Comparison of ENCODE assay signal across 13 mouse cellular contexts in genomic region chr7:5019576-5019975, GRCm38 (mm10). TPM values are rescaled to one million over a fixed set of nuclear protein-coding genes. Genes with fewer than 3 reads are reported as not detected.
DNase-seq lines count a peak whose midpoint lies in the region; ATAC-seq and TF ChIP-seq lines count a peak whose summit lies in the region.
"Not testable (repeated sequence)": the region's sequence is repeated elsewhere in the genome, so short reads cannot be mapped to it uniquely, and the experiment has no call there.
"Had no signal": no experiment of that assay in that cellular context is flagged by ENCODE, and none has a peak within 500 bp of the region (broad histone marks: within the 10 kb centered on the region; RNA-seq: fewer than 3 reads in every experiment).

No protein-coding gene starts in this region.

- H3K9ac ChIP-seq in embryonic facial prominence, embryonic 15.5 days = peak overlapping the region; percentile 89; the same call in 1 of the 2 replicates
- not testable (repeated sequence) for H3K9ac ChIP-seq in hindbrain, embryonic 16.5 days (ENCODE audit: low read depth, low read length); midbrain, postnatal 0 days (replicated peaks; ENCODE audit: low read length, poor library complexity, severe bottlenecking)
- H3K9ac ChIP-seq in liver, postnatal 0 days (replicated peaks) = peak overlapping the region; percentile 99

- not testable (repeated sequence) for TF ChIP-seq EP300 in liver, postnatal 0 days (IDR thresholded peaks at IDR 0.05; ENCODE audit: low read depth)

- WGBS in embryonic facial prominence, embryonic 15.5 days = 29% methylated on average over 8 of the region's 8 CpGs
- 34% methylated on average over 8 of the region's 8 CpGs for WGBS in heart, embryonic 10.5 days
- WGBS in hindbrain, embryonic 16.5 days = 31% methylated on average over 8 of the region's 8 CpGs
- 24% methylated on average over 8 of the region's 8 CpGs for WGBS in liver, postnatal 0 days (ENCODE audit: insufficient replicate concordance)
- WGBS in midbrain, postnatal 0 days = 28% methylated on average over 8 of the region's 8 CpGs

- H3K4me2 ChIP-seq in embryonic facial prominence, embryonic 15.5 days (replicated peaks) = peak overlapping the region; percentile 66
- peak overlapping the region; percentile 84 for H3K4me2 ChIP-seq in hindbrain, embryonic 16.5 days (ENCODE audit: low read length)
- H3K4me2 ChIP-seq in liver, postnatal 0 days (ENCODE audit: low read depth, low read length) = peak overlapping the region; percentile 90
- H3K4me2 ChIP-seq in midbrain, postnatal 0 days (ENCODE audit: low read depth, low read length, poor library complexity, severe bottlenecking) = peak overlapping the region; percentile 91

- peaks cover 23% of the 10 kb centered on the region for H3K4me1 ChIP-seq in embryonic facial prominence, embryonic 15.5 days
- H3K4me1 ChIP-seq in heart, embryonic 10.5 days; midbrain, postnatal 0 days (ENCODE audit: insufficient read depth, low read length); testis, adult 2 months (ENCODE audit: control insufficient read depth, insufficient read depth, low read length): not testable (repeated sequence)
- H3K4me1 ChIP-seq in hindbrain, embryonic 16.5 days (ENCODE audit: control insufficient read depth, insufficient read depth, low read depth, low read length) = peaks cover 17% of the 10 kb centered on the region
- H3K4me1 ChIP-seq in liver, postnatal 0 days (ENCODE audit: insufficient read depth) = peaks cover 13% of the 10 kb centered on the region

- not testable (repeated sequence) for H3K9me3 ChIP-seq in embryonic facial prominence, embryonic 15.5 days (replicated peaks); heart, embryonic 10.5 days; hindbrain, embryonic 16.5 days (ENCODE audit: control insufficient read depth, low read length); liver, postnatal 0 days (ENCODE audit: low read length); midbrain, postnatal 0 days (ENCODE audit: low read length)

- not testable (repeated sequence) for ATAC-seq in embryonic facial prominence, embryonic 15.5 days (ENCODE audit: insufficient number of reproducible peaks, low FRiP score, low TSS enrichment, low read depth); hindbrain, embryonic 16.5 days; liver, postnatal 0 days; midbrain, postnatal 0 days (ENCODE audit: low FRiP score)

- DNase-seq in NIH3T3 (ENCODE audit: low read depth) = peak; percentile 41
- DNase-seq in heart, embryonic 10.5 days (ENCODE audit: low spot score); left cerebral cortex, adult 2 months (ENCODE audit: extremely low spot score in 1 of 2, low spot score in 2 of 2); liver, postnatal 0 days; midbrain, postnatal 0 days (ENCODE audit: low spot score): not testable (repeated sequence)

- TF ChIP-seq CTCF in left cerebral cortex, adult 2 months (IDR thresholded peaks at IDR 0.05); liver, postnatal 0 days (IDR thresholded peaks at IDR 0.05; ENCODE audit: low read depth); midbrain, postnatal 0 days (IDR thresholded peaks at IDR 0.05); testis, adult 2 months (IDR thresholded peaks at IDR 0.05; ENCODE audit: control insufficient read depth, insufficient read depth, insufficient replicate concordance, low read depth, low read length): not testable (repeated sequence)

- intact Hi-C loops in left cerebral cortex, adult 2 months (cut with DNase I) = not testable (repeated sequence)

- not testable (repeated sequence) for TF ChIP-seq POLR2A in testis, adult 2 months (IDR thresholded peaks at IDR 0.05; ENCODE audit: control insufficient read depth, low read depth, low read length)

- peak overlapping the region; percentile 98 for H3K27ac ChIP-seq in embryonic facial prominence, embryonic 15.5 days (replicated peaks)
- peak overlapping the region; percentile 98 for H3K27ac ChIP-seq in heart, embryonic 10.5 days
- peak overlapping the region; percentile 93 for H3K27ac ChIP-seq in hindbrain, embryonic 16.5 days (ENCODE audit: low read depth, low read length)
- H3K27ac ChIP-seq in left cerebral cortex, adult 2 months = peak overlapping the region; percentile 51
- H3K27ac ChIP-seq in liver, postnatal 0 days (ENCODE audit: low read depth) = peak overlapping the region; percentile 99
- peak overlapping the region; percentile 94 for H3K27ac ChIP-seq in midbrain, postnatal 0 days (ENCODE audit: low read depth, low read length)
- H3K27ac ChIP-seq in testis, adult 2 months (ENCODE audit: control insufficient read depth, insufficient read depth, low read depth, low read length) = not testable (repeated sequence)

- peak overlapping the region; percentile 89 for H3K4me3 ChIP-seq in embryonic facial prominence, embryonic 15.5 days (replicated peaks)
- H3K4me3 ChIP-seq in heart, embryonic 10.5 days = peak overlapping the region; percentile 94
- H3K4me3 ChIP-seq in hindbrain, embryonic 16.5 days (ENCODE audit: low read length) = peak overlapping the region; percentile 81
- H3K4me3 ChIP-seq in left cerebral cortex, adult 2 months = peak overlapping the region; percentile 76
- peak overlapping the region; percentile 99 for H3K4me3 ChIP-seq in liver, postnatal 0 days (ENCODE audit: low read depth, low read length)
- H3K4me3 ChIP-seq in midbrain, postnatal 0 days (ENCODE audit: low read depth, low read length) = peak overlapping the region; percentile 79
- peak overlapping the region; percentile 88 for H3K4me3 ChIP-seq in testis, adult 2 months (ENCODE audit: control insufficient read depth, low read depth, low read length)

- peaks cover 40% of the 10 kb centered on the region for H3K36me3 ChIP-seq in embryonic facial prominence, embryonic 15.5 days
- H3K36me3 ChIP-seq in heart, embryonic 10.5 days = peaks cover 43% of the 10 kb centered on the region
- H3K36me3 ChIP-seq in hindbrain, embryonic 16.5 days (ENCODE audit: control insufficient read depth, insufficient read depth, low read length); testis, adult 2 months (ENCODE audit: control insufficient read depth, insufficient read depth, low read length): not testable (repeated sequence)
- H3K36me3 ChIP-seq in liver, postnatal 0 days (replicated peaks; ENCODE audit: insufficient read depth, low read length) = peaks cover 21% of the 10 kb centered on the region
- H3K36me3 ChIP-seq in midbrain, postnatal 0 days (ENCODE audit: insufficient read depth, low read length) = peaks cover 17% of the 10 kb centered on the region; the same call in 1 of the 2 replicates

- H3K27me3 ChIP-seq in embryonic facial prominence, embryonic 15.5 days; heart, embryonic 10.5 days (ENCODE audit: insufficient read depth, poor library complexity, severe bottlenecking); hindbrain, embryonic 16.5 days (replicated peaks; ENCODE audit: control insufficient read depth, insufficient read depth, low read length); liver, postnatal 0 days (ENCODE audit: insufficient read depth, low read length); midbrain, postnatal 0 days (ENCODE audit: insufficient read depth, low read length); testis, adult 2 months (ENCODE audit: control insufficient read depth, insufficient read depth, low read length): not testable (repeated sequence)

RNA-seq across cellular contexts. Expression of gene Zfp865, which starts 0.6 kb away (rescaled TPM):
- 8.0 and 9.0 TPM in 2 replicates for polyA plus RNA-seq in embryonic facial prominence, embryonic 15.5 days (2015; fragmentation: Nextera tagmentation; extraction: Ambion mirVana)
- 3.8 and 4.4 TPM in 2 replicates for polyA plus RNA-seq in heart, embryonic 10.5 days (2016; fragmentation: Nextera tagmentation; extraction: Ambion mirVana)
- 5.8 and 6.9 TPM in 2 replicates for polyA plus RNA-seq in hindbrain, embryonic 16.5 days (2015; fragmentation: Nextera tagmentation; extraction: Ambion mirVana)
- total RNA-seq in left cerebral cortex, adult 2 months (2021) = 10 to 100 TPM; 36.3 to 40.3 TPM
- 1.2 and 1.3 TPM in 2 replicates for polyA plus RNA-seq in liver, postnatal 0 days (2015; fragmentation: Nextera tagmentation; extraction: Ambion mirVana)
- 35.0 and 48.4 TPM in 2 replicates for total RNA-seq in midbrain, postnatal 0 days (2014; rRNA removed)
- polyA plus RNA-seq in midbrain, postnatal 0 days (2015; fragmentation: Nextera tagmentation; extraction: Ambion mirVana) = 5.5 and 6.8 TPM in 2 replicates
- 18.3 and 18.7 TPM in 2 replicates for polyA plus RNA-seq in testis, adult 2 months (2012; rRNA removed)

RNA-seq across cellular contexts. Expression of gene Ccdc106, which starts 0.8 kb away (rescaled TPM):
- polyA plus RNA-seq in embryonic facial prominence, embryonic 15.5 days (2015; fragmentation: Nextera tagmentation; extraction: Ambion mirVana) = 35.4 and 37.8 TPM in 2 replicates
- polyA plus RNA-seq in heart, embryonic 10.5 days (2016; fragmentation: Nextera tagmentation; extraction: Ambion mirVana) = 1.4 and 4.7 TPM in 2 replicates
- polyA plus RNA-seq in hindbrain, embryonic 16.5 days (2015; fragmentation: Nextera tagmentation; extraction: Ambion mirVana) = 67.3 and 74.5 TPM in 2 replicates
- total RNA-seq in left cerebral cortex, adult 2 months (2021) = 10 to 100 TPM; 53.3 to 59.1 TPM
- polyA plus RNA-seq in liver, postnatal 0 days (2015; fragmentation: Nextera tagmentation; extraction: Ambion mirVana) = 0.12 TPM in 1 of 2 replicates, not detected in the other
- 65.6 and 68.8 TPM in 2 replicates for total RNA-seq in midbrain, postnatal 0 days (2014; rRNA removed)
- 75.4 and 77.3 TPM in 2 replicates for polyA plus RNA-seq in midbrain, postnatal 0 days (2015; fragmentation: Nextera tagmentation; extraction: Ambion mirVana)
- polyA plus RNA-seq in testis, adult 2 months (2012; rRNA removed) = 7.9 and 9.2 TPM in 2 replicates
- total RNA-seq: hematopoietic stem cell, adult 5-6 weeks had no signal

RNA-seq across cellular contexts. Expression of gene Gm44973, which starts 4.3 kb away (rescaled TPM):
- 1.2 TPM in 1 of 2 replicates, not detected in the other for polyA plus RNA-seq in embryonic facial prominence, embryonic 15.5 days (2015; fragmentation: Nextera tagmentation; extraction: Ambion mirVana)
- 0.72 TPM in 1 of 2 replicates, not detected in the other for polyA plus RNA-seq in heart, embryonic 10.5 days (2016; fragmentation: Nextera tagmentation; extraction: Ambion mirVana)
- polyA plus RNA-seq in hindbrain, embryonic 16.5 days (2015; fragmentation: Nextera tagmentation; extraction: Ambion mirVana) = 0.18 and 1.2 TPM in 2 replicates
- total RNA-seq in left cerebral cortex, adult 2 months (2021) = not detected
- polyA plus RNA-seq in liver, postnatal 0 days (2015; fragmentation: Nextera tagmentation; extraction: Ambion mirVana) = 1.8 and 2.1 TPM in 2 replicates
- total RNA-seq in midbrain, postnatal 0 days (2014; rRNA removed) = not detected in 2 replicates
- polyA plus RNA-seq in midbrain, postnatal 0 days (2015; fragmentation: Nextera tagmentation; extraction: Ambion mirVana) = 1.2 and 2.6 TPM in 2 replicates
- polyA plus RNA-seq in testis, adult 2 months (2012; rRNA removed) = not detected in 2 replicates
- total RNA-seq: adrenal gland, postnatal 36 days; gastrocnemius, postnatal 14 days; hematopoietic stem cell, adult 5-6 weeks; layer of hippocampus, adult 8-10 months; left cerebral cortex, postnatal 36 days had no signal

RNA-seq across cellular contexts. Expression of gene Fiz1, which starts 5.1 kb away (rescaled TPM):
- 43.9 and 46.2 TPM in 2 replicates for polyA plus RNA-seq in embryonic facial prominence, embryonic 15.5 days (2015; fragmentation: Nextera tagmentation; extraction: Ambion mirVana)
- polyA plus RNA-seq in heart, embryonic 10.5 days (2016; fragmentation: Nextera tagmentation; extraction: Ambion mirVana) = 36.1 and 43.5 TPM in 2 replicates
- polyA plus RNA-seq in hindbrain, embryonic 16.5 days (2015; fragmentation: Nextera tagmentation; extraction: Ambion mirVana) = 28.8 and 34.4 TPM in 2 replicates
- total RNA-seq in left cerebral cortex, adult 2 months (2021) = 10 to 100 TPM; 24.1 to 26.3 TPM
- polyA plus RNA-seq in liver, postnatal 0 days (2015; fragmentation: Nextera tagmentation; extraction: Ambion mirVana) = 9.6 and 10.1 TPM in 2 replicates
- total RNA-seq in midbrain, postnatal 0 days (2014; rRNA removed) = 35.5 and 36.1 TPM in 2 replicates
- polyA plus RNA-seq in midbrain, postnatal 0 days (2015; fragmentation: Nextera tagmentation; extraction: Ambion mirVana) = 22.8 and 25.7 TPM in 2 replicates
- polyA plus RNA-seq in testis, adult 2 months (2012; rRNA removed) = 36.1 and 37.2 TPM in 2 replicates

RNA-seq across cellular contexts. Expression of gene Zfp524, which starts 5.4 kb away (rescaled TPM):
- polyA plus RNA-seq in embryonic facial prominence, embryonic 15.5 days (2015; fragmentation: Nextera tagmentation; extraction: Ambion mirVana) = 15.2 and 15.8 TPM in 2 replicates
- 10.0 and 11.4 TPM in 2 replicates for polyA plus RNA-seq in heart, embryonic 10.5 days (2016; fragmentation: Nextera tagmentation; extraction: Ambion mirVana)
- 8.0 and 9.3 TPM in 2 replicates for polyA plus RNA-seq in hindbrain, embryonic 16.5 days (2015; fragmentation: Nextera tagmentation; extraction: Ambion mirVana)
- total RNA-seq in left cerebral cortex, adult 2 months (2021) = 1 to 10 TPM; 6.3 to 6.5 TPM
- 9.1 and 10.4 TPM in 2 replicates for polyA plus RNA-seq in liver, postnatal 0 days (2015; fragmentation: Nextera tagmentation; extraction: Ambion mirVana)
- 3.9 and 7.3 TPM in 2 replicates for total RNA-seq in midbrain, postnatal 0 days (2014; rRNA removed)
- polyA plus RNA-seq in midbrain, postnatal 0 days (2015; fragmentation: Nextera tagmentation; extraction: Ambion mirVana) = 2.9 and 3.5 TPM in 2 replicates
- 11.2 and 12.5 TPM in 2 replicates for polyA plus RNA-seq in testis, adult 2 months (2012; rRNA removed)
